Mouse (Mus musculus) heart, adult 8-10 months (tissue): ENCODE measurements around the gene Zdhhc12. TPM values are rescaled to one million over a fixed set of nuclear protein-coding genes. Genes with fewer than 3 reads are reported as not detected.
"Not testable (repeated sequence)": the region's sequence is repeated elsewhere in the genome, so short reads cannot be mapped to it uniquely, and the experiment has no call there.

ENCODE experiments used
- DNase-seq: peaks from one replicate; pipeline ENCODE4 v3.0.0; 2022; ENCODE audit warnings: low spot score
- total RNA-seq, 4 experiments: library from RNA; stranded (reverse); gene quantifications; 2 replicates each; pipeline ENCODE4 v1.2.4; 2022

Gene Zdhhc12
- total RNA-seq, 4 experiments from 2014 or later, result 2.3 to 4.1 (median 3.6) TPM

DNA sequence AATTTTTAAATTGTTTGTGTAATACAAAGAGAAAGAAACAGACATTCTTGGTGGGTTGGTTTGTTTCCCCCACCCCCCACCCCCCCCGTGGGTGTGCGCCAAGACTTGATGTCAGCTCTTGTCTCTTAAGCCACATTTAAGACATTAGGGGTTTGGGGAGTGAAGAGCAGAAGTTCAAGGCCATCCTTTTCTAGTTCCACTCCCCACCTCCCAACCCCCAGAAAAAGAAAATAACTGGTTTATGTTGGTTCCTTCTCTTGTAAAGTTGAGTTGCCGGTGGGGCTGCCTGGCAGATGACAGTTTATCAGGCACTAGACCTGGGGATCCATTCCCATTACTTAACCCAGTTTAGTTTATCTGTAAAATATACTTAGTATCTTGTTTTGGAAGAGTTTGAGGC is 29.1 kb downstream of the Zdhhc12 start:
- DNase-seq, result no peak

DNA sequence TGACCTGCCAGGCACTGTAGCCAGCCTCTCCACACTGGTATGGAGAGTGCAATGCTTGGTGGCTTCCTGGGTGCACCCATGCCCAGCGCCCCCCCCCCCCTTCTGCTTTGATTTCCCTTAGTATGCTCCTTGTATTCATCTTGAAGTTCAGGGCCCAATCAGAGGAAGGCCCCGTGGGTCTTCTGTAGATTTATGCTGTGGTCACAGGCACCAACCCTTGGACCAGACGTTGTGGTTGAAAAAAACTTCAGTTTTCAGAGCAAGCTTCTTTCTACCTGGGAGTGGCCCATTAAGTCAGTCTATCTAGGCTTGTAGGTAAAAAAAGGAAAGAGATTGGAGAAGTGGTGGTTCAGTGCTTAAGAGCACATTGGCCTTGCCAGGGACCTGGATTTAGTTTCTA is 29.7 kb downstream of the Zdhhc12 start:
- DNase-seq, result no peak

DNA sequence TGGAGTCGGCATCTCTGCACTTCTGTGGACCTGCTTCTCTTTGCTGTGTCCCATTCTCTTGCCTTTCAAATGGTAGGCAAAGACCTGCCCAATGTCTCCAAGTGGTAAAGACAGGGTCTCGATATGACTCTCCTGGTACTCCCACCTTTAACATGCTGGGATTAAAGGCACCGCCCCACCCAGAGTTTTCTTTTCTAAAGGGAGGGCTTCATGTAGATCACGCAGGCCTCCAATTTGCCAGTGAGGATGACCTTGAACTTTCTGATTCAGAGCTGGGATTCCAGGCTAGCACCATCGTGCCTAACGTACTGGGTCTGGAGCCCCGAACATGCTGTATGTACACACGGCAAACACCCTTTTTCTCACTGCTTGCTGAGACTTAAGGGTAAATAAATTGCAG is 30.2 kb downstream of the Zdhhc12 start:
- no peak for DNase-seq

DNA sequence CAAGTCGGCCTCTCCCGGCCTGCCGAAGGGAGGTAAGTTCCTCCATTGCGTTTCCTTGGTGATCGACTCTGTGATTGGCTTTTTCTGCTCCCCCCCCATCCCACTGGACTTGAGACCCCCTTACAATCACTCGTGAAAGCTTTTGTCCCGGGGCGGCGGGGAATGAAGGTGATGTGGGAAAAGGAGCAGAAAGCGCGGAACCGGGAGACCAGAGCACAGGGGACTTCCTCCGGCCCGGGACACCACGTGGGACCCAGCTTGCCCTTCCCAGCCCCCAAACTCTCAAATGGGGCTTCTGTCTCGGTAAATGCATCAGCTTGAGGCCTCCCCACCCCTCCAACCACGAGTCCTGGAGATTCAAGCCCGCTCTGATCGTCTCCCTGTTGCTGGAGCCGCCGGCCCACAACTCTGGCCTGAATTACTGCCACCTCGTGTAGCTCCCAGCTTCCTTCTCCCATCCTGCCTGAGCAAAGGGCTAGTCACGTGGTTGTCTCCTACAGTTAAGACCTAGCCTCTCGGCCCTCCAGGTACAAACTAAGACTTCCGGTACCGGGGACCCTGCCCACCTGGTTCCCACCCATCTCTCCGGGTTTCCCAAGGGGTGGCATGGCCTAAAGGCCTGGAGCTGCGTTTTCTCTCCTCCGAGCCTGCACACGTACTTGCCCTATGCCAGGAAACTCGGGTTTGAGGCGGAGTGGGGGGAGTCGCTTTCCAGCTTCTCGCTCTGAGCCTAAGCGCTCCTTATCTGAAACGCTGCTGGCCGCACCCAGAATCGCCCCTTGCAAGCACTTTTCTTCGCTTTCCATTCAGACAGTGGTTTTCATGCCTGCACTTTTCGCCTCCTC is 31.0 kb downstream of the Zdhhc12 start:
- peak; percentile 80 for DNase-seq

DNA sequence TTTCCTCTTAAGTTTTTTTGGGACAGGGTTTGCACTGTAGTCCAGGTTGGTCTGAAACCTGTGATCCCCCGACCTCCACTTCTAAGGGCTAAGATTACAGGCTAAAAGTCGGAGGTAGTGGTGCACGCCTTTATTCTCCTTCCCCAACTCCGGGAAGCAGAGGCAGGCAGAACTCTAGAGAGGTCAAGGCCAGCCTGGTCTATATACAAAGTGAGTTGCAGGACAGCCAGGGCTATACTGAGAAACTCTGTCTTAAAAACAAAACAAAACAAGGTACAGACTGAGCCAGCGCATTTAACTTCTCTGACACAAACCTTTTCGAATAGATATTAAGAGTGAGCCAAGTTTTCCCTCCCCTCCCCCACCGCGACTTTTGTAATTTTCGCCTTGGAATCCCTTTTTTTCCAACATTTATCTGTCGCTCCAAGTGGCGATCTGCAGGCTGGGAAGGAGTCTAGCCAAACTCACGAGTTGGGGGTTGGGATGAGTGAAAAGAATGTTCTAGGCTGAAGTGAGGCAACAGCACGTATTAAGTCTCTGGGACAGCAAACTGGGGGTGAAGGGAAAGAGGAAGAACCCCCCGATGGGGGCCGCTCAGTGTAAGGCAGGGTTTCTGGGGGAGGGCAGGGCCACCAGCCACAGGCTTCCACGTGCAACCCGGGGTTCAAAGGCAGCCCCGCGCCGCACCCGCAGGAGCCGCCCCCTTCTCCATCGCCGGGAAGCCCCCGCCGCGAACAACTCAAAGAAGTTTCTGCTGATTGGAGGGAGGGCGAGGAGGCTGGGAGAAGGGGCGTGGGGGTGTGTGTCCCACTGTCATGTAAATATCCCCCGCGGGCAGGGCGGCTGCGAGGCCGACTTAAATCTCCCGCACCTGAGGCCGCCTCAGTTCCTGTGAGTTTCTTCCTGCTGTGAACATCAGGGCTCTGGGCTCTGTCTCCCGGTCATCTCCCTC is 32.0 kb downstream of the Zdhhc12 start:
- DNase-seq, result peak; percentile 28

DNA sequence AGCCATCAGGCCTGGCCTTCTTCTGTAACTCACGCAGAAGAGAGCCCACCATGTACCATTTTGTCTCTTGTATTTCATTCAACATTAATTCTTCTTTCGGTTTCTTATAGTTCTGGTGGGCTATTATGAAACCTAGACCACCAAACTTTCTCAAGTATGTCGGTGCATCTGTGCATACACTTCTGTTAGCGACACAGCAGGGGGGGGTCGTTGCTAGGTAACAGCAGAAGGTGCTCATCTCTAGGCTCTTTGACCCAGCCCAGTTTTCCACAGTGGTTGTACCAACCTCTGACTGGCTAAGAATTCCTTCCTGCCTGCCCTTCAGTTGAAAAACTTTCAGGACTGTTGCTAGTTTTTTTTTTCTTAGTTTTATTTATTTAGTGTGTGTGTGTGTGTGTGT is 35.0 kb downstream of the Zdhhc12 start:
- DNase-seq, result no peak

DNA sequence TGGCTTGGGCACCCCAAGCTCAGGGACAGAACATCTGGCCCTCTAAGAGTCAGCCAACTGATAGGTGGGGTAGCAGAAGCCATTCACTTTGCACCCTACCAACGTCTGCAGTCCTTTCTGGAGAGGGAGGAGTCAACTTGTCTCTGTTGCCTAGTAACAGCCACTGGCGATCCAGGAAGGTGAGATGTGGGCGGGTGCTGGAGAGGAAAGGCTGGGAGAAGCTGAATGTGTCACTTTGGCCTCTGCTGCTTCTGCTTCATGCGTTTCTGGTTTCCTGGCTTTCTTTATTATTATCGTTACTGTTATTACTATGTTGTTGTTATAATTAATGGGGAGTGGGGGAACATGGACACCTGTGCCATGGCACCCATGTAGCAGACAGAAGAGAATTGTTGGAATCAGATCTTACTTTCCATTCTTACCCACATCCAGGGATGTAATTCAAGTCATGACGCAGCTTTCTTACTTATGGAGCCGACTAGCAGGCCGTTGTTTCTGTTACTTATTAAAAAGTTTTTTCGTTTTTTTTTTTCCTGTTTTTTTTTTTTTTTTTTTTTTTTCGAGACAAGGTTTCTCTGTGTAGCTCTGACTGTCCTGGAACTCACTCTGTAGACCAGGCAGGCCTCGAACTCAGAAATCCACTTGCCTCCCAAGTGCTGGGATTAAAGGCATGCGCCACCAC is 36.1 kb downstream of the Zdhhc12 start, which contains the start of gene Set:
Set (plus strand) TSS at position 156 of the 682 bp plus-strand sequence.
- DNase-seq, result no peak

DNA sequence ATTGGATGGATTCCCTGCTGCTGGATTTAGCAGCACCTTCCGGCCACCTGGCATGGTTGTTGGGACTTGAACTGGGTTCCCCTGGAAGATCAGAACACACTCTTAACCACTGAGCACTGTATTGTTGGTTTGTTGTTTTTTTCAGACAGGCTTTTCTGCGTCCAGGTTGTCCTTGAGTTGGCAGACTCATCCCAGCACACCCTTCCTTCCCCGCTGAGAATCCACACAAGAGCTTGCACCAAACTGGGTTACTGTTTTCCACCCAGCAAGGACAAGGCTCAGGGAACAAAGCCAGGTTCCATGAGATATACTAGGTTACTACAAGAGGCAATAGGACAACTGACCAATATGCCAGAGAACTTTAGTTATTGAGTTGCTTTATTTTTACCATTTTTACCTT is 36.7 kb downstream of the Zdhhc12 start:
- DNase-seq, result no peak

DNA sequence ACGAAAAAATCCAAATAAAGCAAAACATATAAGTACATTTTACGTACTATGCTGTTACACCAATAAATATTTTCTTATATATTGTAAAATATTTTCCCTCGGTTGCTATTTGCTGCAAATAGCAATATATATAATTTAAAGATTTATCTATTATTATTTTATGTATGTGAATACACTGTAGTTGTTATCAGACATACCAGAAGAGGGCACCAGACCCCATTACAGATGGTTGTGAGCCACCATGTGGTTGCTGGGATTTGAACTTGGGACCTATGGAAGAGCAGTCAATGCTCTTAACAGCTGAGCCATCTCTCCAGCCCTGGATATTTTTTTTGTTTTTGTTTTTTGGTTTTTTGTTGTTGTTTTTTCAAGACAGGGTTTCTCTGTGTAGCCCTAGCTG is 38.1 kb downstream of the Zdhhc12 start:
- not testable (repeated sequence) for DNase-seq

DNA sequence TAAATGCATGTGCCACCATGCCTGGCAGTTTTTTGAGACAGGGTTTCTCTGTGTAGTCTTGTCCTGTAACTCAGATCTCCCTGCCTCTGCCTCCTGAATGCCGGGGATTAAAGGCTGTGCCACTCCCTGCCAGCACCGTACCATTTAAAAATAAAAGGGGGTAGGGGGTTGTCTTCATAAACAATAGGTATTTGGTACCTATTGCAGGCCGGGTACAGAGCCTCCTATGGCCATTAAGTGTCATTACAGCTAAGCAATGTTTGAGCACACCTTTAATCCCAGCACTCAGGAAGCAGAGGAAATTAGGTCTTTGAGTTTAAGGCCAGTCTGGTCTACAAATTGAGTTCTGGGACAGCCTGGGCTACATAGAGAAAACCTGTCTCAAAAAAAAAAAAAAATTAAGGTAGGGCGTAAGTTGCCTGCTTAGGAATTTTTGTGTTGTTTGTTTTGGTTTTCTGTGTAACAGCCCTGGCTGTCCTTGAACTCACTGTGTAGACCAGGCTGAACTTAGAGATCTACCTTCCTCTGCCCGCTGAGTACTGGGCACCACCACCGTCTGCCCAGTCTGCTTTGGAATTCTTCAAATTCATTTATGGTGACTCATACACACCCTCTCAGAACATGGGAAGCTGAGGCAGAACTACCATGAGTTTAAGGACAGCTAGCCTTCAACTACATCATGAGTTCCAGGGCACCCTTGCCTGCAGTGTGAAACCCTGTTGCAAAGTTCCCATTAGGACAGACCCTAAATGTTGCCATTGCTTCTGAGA is 41.3 kb downstream of the Zdhhc12 start:
- no peak for DNase-seq

DNA sequence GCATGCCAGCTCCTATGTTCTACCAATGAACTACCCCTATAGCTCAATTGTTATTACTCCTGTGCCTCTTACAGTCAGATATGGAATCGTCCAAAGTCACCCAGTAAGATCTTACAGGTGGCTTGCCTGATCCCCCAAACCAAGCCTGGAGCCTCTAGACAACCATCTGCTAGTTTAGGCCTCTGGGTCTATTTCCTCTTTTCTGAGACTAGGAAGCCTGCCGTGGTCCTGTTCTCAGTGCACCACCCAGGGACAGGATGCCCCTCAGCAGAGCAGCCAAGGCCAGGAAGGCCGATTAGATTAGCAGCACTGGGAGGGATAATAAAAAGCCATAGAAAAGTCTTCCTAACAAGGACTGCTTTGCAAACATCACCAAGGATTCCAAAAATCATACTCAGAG is 43.6 kb downstream of the Zdhhc12 start:
- DNase-seq, result no peak

DNA sequence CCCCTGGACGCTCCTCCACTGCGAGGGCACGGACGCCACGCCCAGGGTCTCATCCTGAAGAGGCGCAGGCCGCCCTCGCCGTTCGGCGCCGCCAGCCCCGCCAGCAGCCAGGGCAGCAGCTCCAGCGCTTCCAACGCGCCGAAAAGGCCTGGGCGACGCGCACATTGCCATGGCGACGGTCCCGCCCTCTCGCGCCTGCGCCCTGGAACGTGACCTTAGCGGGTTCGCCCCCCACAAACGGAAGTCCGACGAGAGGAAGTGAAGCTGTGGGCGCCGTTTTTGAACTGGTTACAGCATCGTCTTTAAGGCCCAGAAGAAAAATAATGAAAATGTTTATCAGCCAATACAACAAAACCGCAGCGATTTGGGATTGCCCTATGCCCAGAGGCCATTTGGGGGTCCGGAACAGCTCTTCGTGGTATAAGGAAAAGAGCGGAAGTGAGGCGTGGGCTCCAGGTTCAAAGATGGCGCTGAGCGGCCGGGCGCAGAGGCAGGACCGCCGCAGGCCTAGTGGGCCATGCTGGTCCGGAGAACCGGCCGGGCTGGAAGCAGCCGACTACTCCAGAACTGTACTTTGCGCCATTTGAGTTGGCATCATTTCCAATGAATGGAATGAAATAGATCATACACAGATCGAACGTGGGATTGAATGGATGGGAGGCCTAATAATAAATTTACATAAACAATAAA is 44.6 kb downstream of the Zdhhc12 start, which contains the start of gene Wdr34:
Wdr34 (minus strand) TSS at position 183 of the 690 bp plus-strand sequence.
- DNase-seq, result peak; percentile 97

DNA sequence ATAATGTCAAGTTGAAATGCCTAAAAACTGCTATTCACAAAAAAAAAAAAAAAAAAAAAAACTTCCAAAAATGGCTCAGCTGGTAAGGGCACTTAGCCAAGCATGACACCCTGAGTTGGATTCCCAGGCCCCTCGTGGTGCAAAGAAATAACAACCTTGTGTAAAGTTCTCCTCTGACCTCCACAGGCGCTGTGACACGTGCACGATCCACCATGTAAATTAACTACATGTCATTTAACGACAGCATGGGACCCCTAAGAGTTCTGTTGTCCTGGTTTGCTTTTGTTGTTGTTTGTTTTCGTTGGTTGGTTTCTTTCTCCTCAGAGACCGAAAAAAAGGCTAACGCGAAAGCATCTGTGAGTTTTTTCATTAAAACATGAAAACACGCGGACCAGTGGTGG is 45.3 kb downstream of the Zdhhc12 start:
- DNase-seq, result no peak

DNA sequence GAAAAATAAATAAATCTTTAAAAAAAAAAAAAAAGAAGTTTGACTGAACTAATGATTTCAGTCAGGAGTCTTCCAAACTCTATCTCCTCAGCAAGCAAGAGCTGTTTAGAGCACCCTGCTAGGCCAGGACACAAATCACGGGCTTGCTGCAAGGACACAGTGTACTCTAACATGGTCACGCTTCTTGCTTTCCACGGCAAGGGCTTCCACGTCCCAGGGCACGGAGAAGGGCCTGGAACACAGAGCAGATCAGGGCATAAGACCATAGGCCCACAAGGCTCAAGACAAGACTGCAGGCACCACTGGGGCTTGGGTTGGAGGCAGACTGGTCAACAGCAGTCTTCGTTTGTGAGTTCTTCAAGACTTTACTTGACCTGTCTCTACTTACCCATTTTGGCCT is 46.3 kb downstream of the Zdhhc12 start:
- DNase-seq, result no peak

DNA sequence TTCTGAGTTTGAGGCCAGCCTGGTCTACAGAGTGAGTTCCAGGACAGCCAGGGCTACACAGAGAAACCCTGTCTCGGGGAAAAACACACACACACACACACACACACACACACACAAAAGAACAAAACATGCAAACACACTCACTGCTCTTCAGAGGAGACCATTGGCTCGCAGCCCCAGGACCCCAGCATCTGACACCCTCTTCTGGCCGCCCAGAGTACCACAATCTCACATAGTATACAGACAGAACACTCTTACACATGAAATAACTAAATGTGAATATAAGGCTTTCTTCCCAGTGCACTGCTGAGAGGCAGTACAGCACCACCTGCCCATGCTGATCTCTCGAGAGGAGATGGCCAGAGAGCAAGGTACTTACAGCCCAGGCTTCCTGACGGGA is 48.9 kb downstream of the Zdhhc12 start:
- DNase-seq, result no peak

DNA sequence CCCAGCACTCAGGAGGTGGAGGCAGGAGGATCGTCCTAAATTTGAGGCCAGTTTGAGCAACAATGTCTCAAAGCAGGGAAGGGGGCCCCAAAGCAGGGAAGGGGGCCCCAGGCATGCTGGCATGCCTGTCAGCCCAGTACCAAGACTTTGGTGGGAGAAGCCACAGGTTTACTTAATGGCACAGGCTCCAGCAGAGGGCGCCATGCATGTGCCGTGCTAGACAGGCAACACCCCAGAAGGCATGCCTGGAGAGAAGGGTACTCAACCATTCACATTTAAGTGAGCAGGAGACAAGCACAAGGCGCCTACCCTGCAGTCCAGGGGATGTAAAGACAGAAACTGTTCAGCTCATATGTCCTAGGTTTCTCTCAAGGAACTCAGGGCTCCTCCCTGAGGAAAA is 51.0 kb downstream of the Zdhhc12 start:
- DNase-seq, result peak; percentile 46
